Mouse (Mus musculus) thymus, postnatal 36 days (tissue): ENCODE measurements around the gene Edem1.
"Not testable (repeated sequence)": the region's sequence is repeated elsewhere in the genome, so short reads cannot be mapped to it uniquely, and the experiment has no call there.

Experiments used
- DNase-seq, 2 experiments: peaks; one replicate each; pipeline ENCODE4 v3.0.0; 2022; ENCODE audit warnings: mixed read lengths in 2 of 2

Edem1 gene

DNA sequence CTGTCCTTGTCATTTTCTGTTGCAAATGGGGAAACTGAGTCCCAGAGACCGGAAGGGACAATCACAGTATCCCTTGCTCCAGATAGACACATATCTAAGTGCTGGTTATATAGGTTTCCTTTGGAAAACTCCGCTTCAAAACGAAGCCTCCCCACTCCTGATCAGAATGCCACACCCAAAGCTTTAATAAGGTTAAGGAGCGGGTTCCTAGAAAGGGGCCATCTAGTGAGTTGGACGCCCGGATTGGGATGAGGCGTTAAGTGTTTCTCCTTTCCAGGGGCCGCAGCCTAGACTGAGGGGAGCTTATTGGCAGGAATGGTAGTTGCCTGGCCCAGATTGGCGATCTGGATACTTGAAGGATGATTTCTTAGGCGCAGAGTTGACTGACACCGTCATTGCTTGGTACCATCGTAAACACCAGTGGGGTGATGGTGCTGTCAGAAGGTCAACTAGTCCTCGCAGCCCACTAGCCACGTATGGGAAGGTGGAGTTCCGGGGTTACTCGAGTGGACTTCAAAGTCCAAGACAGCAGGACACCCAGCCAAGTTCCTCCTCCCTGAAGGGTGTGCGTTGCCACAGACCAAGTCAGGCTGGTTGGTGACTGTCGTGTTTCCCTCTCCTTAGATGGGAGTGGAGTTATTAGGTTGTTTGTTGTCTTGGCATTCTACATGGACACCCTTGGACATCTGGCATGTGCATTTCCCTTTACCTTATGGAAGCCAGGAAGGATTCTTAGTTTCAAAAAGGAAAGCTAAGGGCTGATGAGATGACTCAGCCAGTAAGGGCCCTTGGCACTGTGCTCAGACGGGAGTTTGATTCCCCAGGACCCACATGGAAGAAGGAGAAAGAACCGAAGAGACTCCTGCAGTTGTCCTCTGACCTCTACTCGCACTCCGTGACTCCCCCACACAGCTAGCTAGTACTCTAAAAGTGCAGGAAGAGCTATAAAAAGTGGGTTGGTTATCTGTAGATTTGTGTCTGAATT lies 1.2 kb downstream of the Edem1 start:
- peak; percentile 40 to 44 for DNase-seq

DNA sequence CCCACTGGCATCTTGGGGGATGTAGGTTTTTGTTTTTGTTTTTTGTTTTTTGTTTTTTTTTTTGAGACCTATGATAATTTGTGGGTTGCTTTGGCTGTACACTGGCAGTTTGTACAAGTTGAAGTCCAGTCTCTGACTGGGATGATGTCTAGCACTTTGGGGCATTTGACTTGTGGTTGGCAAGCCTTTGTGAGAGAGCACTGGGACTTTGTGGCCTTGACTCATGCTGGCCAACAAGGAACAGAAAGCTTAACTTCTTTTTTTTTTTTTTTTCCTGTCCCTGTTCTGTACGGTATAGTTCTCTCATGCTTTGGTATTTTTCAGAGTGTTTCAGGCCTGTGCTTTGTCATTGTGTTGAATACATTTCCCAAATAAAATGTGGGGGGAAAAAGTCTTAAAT lies 3.7 kb downstream of the Edem1 start:
- DNase-seq, result no peak

DNA sequence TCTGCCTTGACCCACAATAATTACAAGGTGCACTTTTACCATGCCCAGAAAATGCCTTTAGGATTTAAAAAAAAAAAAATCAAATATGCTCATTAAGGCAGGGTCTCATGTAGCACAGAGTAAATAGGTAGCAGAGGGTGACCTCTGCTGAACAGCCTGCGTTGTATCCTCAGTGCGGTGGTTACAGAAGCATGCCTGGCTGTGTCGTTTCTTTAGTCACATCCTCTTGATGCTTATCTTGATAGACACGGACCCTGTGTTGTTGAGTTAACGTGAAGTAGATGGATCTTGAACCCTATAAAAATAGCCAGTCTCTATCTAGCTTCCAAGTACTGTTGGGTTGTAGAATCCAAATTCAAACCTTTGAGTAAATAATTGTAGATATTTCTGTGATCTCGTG lies 4.5 kb downstream of the Edem1 start:
- peak in 1 of 2 experiments; percentile 56 for DNase-seq

DNA sequence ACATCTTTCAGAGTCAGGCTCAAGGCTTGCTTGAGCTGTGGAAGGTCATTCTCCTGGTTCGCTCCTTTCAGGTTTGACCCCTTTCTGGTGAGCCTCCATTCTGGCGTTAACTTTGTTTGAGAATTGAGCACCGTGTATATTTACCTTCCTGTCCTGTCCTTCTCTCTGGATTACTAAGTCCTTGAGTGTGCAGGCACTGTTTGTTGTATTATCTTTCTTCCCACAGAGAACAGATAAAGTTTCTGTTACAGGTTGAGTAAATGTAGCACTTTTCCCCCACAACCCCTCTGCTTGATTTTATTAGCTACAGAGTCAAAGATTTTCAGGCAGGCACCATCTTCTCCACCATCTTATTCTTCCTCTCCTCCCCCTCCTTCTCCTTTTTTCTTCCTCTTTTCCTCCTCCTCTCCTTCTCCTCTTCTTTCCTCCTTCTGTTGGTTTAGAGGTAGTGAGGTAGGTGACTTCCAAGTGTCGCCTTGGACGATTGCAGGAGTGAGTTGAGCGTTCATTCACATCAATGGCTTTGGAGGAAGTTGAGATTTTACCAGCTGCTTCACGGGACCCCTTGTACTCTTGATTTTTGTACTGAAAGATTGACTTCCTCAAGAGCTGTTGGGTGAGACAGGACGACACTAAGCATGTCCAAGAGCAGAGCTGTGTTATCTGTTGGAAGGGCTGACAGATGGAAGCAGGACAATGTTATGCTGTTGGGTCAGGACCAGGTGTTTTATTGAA lies 5.7 kb downstream of the Edem1 start:
- DNase-seq, result no peak

DNA sequence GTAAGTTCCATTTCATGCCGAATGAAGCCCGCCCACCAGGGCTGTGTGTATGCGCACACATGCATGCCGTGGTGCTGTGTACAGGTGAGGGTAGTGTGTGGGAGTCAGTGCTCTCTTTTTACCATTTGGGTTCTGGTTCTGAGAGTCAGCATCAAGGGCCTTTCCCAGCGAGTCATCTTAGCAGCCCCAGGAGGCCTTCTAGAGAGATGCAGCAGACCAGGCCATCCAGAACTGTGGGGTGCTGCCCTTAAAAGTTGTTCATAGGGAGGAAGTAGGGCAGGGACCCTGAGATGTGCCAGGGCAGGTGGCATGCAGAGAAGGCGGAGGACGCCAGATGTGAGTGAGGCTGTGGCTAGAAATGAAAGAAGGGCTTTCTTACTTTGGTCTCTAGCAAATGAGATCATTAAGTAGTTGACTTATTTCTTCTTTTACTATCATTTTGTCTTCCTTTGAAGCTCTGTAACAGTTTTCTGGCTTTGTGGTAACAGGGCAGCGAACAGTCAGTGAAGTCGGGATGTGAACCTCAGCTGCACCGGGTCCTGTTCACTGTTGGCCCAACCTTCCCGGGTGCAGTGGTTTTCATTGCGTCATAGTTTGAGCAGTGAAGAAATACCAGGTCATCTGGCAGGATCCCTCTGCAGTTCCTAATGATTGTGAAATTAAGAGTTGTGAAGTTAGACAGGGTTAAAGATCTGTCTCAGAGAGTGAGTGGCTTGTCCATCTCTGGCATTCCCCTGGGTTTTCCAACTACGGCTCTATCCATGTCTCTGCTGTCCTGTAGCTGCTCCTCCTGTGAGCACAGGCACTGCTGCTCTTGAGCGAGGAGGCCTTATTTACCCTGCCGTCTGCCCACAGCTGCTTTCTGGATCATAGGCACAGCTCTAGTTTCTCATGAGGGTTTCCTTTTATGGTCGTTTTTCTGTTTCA lies 7.6 kb downstream of the Edem1 start:
- DNase-seq, result peak; percentile 75 to 84

DNA sequence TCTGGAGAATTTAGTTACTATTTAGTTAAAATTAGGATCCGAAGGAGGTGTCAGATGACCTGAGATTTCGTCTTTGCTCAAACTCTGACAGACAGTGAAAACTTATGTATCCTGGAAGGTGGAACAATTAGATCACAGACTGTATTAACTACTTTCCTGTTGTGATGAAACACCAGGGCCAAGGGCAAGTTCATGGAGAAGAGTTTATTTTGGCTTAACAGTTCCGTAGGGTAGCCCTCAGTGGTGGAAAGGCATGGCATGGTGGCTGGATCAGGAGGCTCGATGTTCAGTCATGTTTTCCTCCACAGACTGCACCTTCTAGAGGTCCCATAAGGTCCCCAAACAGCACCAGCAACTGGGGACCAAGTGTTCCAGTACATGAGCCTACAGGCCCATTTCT lies 8.6 kb downstream of the Edem1 start:
- peak in 1 of 2 experiments; percentile 42 for DNase-seq

DNA sequence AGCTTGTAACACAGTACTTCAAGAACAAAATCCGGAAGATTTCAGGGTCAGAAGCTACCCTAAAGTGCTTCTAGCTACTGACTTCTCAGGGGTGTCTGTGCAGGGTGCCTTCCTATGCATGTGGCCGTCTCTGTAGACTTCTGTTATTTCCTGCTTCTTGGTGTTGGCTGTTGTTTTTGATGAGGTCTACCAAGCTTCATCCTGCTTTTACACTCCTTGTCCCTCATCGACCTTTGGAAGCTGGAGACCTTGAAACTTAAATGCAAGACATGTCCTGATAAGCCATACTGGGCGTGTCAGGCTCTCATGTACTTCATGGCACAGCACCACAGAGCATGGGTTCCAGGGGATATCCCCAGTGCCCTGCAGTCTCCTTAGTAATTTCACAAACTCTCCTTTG lies 9.5 kb downstream of the Edem1 start:
- DNase-seq, result peak in 1 of 2 experiments; percentile 46

DNA sequence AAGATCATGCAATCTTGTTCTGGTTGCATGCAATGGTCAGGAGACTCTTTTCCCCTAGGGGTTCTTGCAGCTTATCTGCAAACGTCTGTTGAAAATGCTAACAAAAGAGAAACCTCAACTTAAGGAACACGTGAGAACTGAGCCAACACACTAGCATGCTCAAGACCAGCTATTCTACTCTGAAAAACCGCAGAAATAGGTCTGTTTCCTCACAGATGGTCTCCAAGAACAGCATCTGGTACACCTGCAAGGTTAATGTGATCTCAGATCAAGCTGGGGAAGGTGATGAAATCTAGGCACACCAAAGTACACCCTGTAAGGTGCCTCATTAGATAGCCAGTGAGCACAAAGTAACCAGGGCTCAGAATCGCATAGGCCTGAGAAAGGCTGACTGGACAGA lies 11.0 kb downstream of the Edem1 start:
- peak; percentile 36 to 47 for DNase-seq

DNA sequence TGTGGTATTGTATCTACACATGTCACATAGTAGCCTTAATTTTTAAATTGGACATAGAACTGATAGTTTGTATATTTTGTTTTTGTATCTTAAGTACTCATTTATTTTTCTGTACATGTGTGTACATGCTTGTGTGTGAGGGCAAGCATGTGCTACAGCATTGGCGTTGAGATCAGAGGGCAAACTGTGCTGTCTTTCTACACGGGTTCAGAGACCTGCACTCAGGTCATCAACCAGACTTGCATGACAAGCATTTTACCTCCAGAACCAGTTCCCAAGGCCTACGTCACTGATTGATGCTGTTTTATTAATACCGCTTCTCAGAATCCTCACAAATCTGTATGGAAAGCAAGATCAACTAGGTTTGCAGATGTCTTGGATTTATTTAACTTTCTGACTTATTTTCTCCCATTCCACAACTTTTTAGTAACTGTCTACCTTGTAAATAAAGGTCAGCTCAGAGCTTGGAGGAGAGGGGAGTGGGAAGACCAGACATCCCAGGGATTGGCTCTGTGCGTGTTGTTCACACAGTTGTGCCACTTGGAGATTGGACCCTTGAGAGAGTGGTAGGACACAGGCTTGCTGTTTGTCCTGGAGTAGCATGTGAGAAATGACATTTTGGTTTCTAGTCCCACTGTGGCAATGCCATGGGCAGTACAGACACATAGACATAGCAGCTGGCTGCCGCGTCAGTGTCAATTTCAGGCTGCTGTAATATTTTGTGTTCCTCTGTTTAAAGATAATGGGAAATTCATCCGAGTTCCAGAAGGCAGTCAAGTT lies 12.6 kb downstream of the Edem1 start:
- DNase-seq, result no peak

DNA sequence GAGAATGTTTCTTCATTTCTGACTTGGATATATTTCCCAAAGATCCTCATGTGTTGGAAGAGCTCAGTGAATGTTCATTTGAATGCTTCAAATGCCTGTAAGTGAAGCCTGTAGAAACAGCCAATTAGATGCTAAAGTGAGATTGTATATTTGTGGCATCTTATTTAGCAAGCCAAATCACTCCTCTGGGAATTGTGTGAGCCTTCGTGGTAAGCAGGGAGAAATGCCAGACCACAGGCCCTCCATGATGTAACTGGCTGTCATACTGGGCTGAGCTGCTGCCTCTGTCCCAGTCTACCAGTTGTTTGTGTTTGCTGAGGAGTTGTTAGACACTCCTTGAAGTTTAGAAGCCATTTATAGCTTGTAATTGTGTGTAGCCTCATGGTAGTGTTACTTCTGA lies 15.2 kb downstream of the Edem1 start:
- DNase-seq, result no peak

DNA sequence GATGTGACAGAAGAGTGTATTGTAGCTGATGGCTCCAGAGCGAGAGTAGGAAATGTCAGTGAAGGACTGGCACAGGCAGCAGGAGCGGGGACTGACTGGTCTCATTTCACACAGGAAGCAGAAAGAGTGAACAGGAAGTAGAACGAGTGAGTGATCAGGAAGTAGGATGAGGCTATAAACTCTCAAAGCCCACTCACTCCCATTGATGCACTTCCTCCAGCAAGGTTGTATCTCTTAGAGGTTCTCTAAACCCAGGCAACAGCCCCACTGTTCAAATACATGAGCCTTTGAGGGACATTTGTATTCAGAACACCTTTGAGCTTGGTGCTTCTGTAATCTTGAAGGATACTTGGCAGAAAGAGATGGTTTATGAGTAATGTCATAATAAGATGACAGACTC lies 15.7 kb downstream of the Edem1 start:
- no peak for DNase-seq

DNA sequence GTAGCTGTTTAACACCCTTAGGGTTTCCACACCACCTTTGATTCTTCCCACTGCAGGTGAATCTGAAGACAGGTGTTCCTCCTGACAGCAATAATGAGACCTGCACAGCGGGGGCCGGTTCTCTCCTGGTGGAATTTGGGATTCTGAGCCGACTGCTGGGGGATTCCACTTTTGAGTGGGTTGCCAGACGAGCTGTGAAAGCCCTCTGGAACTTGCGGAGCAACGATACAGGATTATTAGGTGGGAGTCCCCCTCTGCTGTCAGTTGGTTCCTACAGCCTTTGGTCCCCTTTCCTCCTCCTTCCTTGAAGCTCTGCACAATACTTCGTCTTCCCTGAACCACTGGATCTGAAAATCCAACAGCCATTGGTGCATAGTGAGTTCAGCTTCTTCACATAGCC lies 16.3 kb downstream of the Edem1 start:
- no peak for DNase-seq

DNA sequence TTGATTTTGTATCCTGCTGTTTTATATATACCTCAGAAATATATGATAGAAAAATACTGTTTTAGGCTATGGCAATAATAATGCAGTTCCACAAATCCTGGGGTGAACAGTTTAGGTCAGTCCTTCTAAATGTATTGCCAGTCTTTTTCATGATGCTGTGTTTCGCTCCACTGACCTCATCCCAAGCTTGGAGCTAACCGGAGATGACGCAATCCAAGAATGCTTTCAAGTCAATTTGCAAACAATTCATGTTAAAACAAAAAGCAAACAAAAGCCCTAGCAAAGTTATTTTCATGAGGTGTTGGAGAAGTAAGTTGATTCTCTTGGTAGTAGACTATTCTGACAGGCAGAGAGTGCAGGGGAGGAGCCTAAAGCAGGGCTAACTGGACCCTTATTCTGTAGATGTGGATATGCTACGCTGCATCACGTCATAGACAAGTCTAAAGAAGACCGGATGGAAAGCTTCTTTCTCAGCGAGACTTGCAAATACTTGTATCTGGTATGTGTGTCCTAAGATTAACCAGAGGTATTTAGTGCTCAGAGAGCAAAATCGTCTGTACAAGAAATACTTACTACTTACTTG lies 23.7 kb downstream of the Edem1 start:
- no peak for DNase-seq

DNA sequence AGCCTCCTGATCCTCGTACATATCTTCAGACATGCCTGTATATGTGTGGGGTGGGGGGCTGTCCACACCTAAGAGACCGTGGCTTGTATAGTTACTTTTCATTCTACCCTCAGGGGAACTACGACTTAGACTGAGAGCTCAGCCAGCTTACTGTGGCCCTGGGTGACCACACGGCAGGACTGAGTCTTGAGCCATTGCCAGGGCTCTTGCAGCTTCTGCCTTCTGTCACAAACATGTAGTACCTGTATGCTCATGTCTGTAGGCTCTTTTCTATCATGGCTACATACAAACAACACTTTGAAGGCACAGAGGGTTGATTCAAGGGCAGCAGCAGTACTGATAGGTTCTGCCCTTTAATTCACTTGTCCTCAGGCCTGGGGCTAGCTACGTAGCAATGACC lies 24.5 kb downstream of the Edem1 start:
- DNase-seq, result no peak

DNA sequence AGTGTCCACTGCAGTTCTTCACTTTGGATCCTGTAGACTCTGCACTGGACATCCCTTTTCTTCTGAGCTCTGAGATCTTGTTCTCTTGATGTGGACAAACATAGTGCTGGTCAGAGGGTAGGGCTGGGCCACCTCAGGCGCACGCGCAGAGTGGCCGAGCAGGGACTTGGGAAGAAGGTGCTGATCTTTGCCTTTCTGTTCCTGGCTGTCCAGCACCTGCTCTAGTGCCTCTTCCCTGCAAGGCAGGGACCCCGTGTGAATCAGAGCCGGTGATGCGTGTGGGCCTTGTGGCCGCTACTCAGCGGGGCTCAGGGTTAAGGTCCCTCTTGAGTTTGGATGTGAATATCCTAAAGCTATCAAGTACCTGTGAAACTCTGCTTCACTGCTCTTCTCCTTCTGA lies 30.1 kb downstream of the Edem1 start:
- no peak for DNase-seq

DNA sequence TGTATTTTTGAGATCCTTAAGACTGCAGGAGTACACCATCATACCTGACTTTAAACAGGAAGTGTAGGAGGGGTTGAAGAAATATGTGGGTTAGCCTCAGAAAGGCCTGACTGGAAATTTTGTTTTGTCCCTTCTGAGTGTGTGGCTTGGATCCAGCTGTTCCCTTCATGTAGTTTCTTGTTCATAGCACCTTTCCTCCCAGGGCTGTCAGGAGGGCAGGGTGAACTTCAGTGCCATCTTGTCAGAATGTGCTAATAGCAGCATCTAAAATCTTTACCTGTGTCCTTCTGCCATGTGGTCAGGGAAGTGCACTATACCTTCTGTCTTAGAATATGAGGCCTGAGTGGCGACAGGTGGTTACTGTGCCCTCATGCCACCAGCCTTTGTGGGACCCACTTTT lies 32.8 kb downstream of the Edem1 start:
- DNase-seq, result no peak

DNA sequence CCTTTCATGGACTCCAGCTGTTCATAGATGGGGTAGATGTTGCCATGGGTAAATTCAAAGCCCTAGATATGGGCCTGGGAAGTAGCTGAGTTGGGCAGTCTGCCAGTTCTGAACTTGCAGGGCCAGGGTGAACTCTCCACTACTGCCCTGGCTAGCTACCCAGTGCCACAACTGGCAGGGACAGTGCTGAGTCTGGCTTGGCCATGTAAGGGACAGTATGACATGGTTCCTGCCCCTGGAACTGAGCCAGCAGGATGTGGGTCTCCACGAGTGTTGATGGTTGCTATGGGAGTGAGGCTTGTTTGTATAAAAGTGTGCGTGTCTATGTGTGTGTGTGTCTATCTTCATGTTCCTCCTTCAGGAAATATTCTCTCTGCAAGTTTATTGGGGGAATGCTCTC lies 34.1 kb downstream of the Edem1 start:
- DNase-seq, result peak in 1 of 2 experiments; percentile 35

DNA sequence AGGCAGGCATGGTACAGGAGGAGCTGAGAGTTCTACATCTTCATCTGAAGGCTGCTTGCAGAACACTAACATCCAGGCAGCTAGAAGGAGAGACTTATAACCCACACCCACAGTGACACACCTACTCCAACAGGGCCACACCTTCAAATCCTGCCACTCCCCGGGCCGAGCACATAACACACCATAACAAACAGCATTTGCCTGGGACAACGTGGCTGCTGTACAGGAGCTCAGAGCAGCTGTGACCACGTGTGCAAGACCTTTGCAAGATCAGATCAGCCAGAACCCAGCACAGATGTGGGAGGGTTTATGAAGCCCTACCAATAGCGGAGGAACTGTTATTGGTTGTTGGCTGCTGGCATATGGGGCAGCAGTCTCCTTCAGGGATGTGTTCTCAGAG lies 37.9 kb downstream of the Edem1 start:
- no peak for DNase-seq

DNA sequence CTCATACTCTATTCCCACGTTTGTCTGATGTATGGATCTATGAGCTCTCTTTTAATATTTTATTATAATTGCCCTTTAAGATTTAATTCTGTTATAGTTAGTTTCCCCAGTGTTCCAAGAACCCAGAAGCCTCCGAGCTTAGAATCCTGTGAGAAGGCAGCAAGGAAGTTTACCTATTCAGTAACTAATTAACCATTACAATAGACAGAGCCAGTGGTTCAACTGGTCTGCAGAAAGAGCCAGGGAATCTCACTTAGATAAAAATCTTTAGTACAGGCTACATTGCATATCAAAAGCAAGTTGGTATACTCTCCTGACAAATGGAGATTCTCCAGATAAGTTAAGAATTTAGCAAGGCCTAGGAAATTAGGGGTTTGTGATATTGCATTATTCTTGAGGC lies 40.6 kb downstream of the Edem1 start:
- DNase-seq, result not testable (repeated sequence)

DNA sequence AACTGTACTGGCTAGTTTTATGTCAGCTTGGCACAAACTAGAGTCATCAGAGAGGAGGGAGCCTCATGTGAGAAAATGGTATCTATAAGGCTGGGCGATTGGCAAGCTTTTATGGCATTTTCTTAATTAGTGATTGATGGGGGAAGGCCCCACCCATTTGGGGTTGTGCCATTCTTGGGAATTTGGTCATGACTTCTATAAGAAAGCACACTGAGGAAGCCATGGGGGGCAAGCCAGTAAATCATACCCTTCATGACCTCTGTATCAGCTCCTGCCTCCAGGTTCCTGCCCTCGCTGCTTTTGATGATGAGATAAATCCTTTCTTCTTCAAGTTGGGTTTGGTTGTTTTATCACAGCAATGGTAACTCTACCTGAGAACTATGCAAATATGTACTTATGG lies 42.0 kb downstream of the Edem1 start:
- DNase-seq, result no peak

DNA sequence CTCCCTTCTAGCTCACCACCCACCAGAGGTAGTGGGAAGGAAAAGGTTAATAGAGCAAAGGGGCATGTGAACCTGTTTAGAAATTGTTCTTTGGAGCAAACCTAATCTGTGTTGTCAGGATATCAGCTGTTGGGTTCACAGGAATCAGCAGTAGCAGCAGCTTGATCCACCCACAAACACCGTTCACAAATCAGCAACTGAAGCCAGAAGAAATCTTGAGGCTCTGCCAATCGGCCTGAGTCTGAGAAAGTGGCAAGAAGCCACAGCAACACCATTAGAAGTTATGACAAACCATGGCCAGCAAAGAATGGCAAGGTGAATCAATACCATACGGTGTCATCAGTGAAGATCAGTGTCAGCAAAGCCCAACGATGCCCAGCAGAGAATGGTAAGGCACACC lies 42.8 kb downstream of the Edem1 start:
- no peak for DNase-seq

DNA sequence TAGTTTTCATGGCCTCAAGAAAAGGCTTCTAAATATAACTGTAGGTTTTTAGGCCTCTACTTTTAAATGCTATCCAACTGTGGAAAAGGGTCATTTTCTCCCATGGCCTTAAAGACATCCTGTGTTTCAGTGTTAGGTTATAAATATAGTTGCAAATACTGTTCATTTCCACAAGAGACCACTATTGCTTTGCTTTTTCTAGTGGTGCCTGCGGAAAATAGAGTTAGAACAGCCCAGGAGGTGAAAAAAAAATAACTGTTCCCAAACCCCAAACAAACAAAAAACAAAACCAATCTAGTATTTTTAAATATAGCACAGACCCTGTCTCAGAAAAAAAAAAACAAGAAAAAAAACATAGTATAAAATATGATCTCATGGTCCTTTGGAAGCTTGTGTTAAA lies 46.9 kb downstream of the Edem1 start:
- DNase-seq, result no peak
